Mouse (Mus musculus) granulocyte monocyte progenitor cell, adult 5-6 weeks (primary cell): ENCODE measurements around the gene Pttg1. TPM values are rescaled to one million over a fixed set of nuclear protein-coding genes. Genes with fewer than 3 reads are reported as not detected.

Experiments
- ATAC-seq: replicated peaks from 2 replicates; pipeline ENCODE4 v1.8.0; 2016; ENCODE audit warnings: mild to moderate bottlenecking, moderate TSS enrichment, inconsistent platforms; ENCODE audit not compliant: poor library complexity, severe bottlenecking
- total RNA-seq, 2 experiments: library from RNA; stranded (forward) in 1 of 2; stranded (reverse) in 1 of 2; fragments of 200-712, 200-1000 nt in 1 of 2; fragments of >200 nt in 1 of 2; fragmentation: Nextera tagmentation in 1 of 2; gene quantifications; 2 replicates each; pipeline ENCODE4 v1.2.3; 2014 to 2017

Pttg1 gene
- total RNA-seq, 2 experiments from 2014 or later: 58.6 to 90.6 TPM

DNA sequence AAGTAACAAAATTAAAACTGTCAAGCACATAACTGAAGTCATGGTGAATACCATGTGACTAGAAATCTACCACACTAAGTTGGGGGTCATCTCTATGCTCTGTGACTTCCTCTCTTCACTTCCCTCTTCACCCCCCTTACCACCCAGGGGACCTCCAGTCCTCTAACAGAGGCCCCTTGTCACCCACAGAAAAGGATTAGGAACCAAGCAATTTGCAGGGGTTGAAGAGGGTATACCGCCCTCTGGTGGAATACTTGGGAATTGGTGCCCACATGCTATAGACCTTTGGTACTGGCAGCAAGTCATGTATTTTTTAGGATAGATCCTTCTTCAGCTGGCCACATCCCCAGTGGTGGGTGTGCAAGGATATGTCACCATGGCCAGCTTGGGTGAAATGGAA is 14.6 kb downstream of the Pttg1 start:
- peak; percentile 99 for ATAC-seq

DNA sequence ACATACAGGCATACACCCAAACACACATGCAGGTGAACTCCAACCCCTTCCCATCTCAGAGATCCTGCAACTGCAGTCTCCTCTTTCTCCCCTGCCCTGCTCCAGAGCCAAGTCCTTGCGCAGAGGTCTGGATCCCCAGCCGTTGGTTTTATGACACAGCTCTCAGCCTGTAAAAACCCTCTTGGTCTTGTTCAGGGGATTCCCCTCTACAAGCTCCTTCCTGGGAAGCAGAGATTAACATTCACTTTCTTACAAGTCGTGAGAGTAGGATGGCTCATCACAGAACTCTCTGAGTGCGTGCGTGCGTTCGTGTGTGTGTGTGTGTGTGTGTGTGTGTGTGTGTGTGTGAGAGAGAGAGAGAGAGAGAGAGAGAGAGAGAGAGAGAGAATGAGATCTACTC is 15.8 kb downstream of the Pttg1 start:
- ATAC-seq: no peak

DNA sequence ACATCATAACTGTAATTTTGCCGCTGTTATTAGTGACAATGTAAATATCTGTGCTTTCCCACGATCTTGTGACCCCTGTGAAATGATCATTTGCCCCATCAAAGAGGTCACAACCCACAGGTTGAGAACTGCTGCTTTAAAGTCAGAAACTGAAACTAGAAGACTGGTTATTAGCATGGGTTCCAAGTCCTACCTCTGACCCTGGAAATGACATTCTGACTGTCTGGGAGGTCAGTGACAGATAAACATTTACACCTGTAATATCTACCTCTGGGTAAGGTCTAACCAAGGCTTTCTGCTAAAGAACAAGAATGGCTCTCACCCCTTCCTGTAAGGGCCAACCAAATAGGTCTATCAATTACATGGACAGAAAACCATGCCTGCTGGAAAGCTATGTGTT is 17.2 kb downstream of the Pttg1 start:
- ATAC-seq: no peak

- no peak for ATAC-seq
Observed at GRCm38 (mm10) chr11:43404150-43404807, 21.8 kb downstream of the Pttg1 start.

GRCm38 (mm10) chr11:43400131-43400530 is 25.9 kb downstream of the Pttg1 start:
- no peak for ATAC-seq

DNA sequence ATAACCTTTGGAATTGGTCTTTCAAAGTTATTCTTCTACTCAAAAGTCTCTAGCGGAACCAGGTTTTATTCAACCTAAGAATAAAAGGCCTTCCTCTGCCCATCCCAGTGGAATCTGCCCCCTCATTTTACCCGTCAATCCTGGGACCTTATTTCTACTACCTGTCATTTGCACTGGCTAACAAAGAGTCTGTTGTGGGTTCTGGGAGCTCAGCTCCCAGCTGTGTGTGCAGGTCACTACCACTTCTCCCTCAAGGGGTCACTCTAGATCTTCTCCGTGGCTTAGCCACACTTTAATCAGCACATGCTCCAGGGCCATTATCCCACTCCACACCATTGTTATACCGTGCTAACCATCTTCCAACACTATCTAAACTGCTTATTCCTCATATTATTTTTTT is 26.8 kb downstream of the Pttg1 start:
- peak; percentile 66 for ATAC-seq

DNA sequence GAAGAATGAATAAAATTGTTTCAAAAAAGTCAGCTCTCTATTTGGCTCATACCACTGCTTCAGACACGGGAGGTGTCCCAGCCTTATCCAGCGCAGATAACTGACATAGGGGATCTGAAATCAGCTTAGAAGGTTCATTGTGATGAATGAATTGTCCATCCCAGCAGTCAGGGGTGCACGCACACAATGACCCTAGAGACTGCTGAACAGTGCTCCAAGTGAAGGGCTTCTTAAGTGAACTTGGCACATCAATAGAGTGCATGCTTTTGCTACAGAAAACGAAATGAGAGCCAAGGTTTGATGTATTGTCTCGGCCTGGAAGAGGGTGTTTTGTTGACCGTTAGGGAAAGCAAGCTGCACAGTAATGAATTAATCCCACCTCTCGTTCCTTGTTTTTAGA is 29.4 kb downstream of the Pttg1 start:
- no peak for ATAC-seq

DNA sequence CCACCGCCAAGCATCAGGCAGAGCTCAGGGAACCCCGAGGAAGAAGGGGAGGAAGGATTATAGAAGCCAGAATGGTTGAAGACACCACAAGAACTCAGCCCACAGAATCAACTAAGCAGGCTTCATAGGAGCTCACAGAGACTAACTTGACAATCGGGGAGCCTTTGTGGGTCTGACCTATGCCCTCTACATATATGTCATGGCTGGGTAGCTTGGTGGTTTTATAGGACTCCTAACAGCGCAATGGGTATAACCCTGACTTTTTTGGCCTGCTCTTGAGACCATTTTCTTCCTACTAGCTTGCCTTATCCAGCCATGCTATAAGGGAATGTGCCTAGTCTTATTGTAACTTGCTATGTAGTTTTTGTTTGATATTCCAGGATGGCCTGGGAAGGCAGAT is 29.8 kb downstream of the Pttg1 start:
- no peak for ATAC-seq

GRCm38 (mm10) chr11:43395073-43395948 is 30.7 kb downstream of the Pttg1 start:
- peak; percentile 61 for ATAC-seq

DNA sequence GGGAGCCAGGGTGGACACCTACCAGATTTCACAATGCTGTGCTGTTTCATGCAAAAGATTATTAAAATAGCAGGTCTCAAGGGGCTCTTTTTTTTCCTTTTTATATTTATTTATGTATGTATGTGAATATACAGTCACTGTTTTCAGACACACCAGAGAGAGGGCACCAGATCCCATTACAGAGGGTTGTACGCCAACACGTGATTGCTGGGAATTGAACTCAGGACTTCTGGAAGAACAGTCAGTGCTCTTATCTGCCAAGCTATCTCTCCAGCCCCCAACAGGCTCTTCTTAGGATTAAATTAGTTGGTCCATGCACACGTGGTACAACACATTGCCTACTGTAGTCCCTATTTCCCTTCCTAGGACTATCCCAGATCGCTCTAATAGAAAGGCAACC is 32.7 kb downstream of the Pttg1 start:
- no peak for ATAC-seq

- ATAC-seq: no peak
Observed at GRCm38 (mm10) chr11:43392757-43393156, 33.3 kb downstream of the Pttg1 start.

GRCm38 (mm10) chr11:43389118-43389517 is 36.9 kb downstream of the Pttg1 start:
- ATAC-seq: no peak

DNA sequence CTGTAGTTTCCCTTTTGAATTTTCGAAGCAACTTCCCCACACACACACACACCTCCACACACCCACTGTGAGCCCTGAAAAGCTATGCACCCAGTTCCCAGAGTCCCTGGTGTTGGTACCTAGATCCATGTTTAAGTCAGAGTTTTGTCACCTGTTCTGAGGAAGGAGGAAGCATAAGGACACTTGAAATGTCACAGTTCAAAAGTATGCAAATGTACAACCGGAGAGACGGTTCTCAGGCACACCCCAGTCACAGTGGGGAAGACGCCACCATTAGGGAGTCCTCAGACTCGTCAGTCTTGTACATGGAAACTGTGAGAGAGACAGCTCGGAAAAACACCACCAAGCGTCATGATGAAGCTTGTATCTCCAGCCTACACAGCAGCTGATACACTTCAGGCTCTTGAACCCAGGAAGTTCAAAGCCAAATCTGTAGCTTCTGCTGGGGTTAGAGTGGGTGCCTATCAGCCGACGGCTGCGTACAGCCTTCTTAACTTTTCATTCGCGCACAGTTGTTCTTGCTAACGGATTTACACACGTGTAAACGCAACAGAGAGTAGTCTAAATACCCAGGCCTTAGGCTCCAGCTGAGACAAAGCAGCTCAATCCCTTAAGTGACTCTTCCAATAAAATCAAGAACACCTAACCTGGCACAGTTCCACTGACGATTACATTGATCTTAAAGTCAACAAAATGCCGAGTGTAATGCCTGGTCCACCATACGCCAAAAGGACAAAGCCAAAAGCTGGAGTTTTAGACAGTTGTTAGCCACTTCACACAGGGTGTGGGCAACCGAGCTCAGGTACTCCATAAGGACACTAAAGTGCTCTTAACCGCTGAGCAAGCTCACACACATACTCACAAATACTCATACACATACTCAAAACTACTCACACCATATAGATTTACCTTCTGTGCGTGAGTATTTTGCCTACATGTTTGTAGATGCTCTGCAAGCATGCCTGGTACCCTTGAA is 37.6 kb downstream of the Pttg1 start:
- no peak for ATAC-seq

- no peak for ATAC-seq
Observed at GRCm38 (mm10) chr11:43387004-43387880, 38.8 kb downstream of the Pttg1 start.

- peak; percentile 21 for ATAC-seq
Observed at GRCm38 (mm10) chr11:43385716-43386115, 40.3 kb downstream of the Pttg1 start.

DNA sequence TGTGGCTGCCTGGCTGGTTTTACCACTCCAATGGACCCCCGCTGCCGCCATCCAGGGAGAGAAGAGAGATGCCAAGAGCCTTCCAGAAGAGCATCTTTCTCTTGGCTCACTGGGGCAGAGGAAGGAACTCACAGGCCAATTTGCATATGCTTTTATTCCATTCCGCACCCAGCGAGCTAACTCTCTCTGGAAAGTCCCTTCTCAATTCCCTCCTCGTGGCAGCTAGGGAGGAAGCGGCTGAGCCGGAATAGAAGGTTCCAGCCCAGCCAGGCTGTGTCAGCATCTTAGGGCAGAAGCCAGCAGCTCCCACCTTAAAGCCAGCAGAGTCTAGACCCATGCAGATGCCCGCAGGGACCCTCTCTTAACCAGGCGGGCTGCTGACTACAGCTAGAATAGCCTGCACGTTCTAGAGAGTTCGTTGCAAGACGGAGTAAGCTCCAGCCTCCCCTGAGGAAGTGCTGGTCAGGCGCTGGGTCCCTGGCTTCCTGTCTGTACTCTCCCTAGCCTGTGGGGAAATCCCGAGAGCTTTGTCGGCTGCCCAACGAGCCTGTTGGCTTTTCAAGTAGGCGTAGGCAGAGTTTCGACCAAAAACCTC is 40.9 kb downstream of the Pttg1 start:
- peak; percentile 96 for ATAC-seq

DNA sequence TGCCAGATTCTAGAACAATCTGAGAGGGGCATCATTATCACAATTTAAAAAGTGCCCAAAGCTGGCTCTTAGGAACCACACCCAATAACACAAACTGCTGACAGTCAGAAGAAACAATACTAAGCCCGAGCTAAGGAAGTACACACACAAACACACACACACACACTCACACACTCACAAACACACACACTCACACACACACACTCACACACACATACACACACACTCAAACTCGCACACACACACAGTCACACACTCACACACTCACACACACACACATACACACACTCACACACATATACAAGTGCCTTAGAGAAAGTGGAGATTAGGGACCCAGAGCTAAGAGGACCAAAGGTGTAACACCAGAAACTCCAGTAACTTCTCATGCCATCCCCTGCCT is 42.5 kb downstream of the Pttg1 start:
- no peak for ATAC-seq

DNA sequence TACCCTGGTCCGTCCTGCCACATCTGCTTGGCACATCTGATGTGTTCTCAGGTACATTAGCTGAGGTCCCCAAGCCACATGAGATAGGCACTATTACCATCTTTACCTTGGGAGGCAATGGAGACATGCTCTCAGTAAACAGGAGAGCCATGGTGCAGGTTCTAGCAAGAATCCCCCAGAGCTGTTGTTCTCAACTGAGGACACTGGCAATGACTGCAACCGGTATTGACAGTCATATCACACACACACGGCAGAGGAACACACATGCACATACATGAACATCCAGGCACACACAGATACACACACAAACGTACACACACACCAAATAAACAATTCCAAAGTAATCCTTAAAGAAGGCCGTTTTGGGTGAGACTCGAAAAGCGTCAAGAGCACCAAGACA is 45.1 kb downstream of the Pttg1 start:
- ATAC-seq: no peak

DNA sequence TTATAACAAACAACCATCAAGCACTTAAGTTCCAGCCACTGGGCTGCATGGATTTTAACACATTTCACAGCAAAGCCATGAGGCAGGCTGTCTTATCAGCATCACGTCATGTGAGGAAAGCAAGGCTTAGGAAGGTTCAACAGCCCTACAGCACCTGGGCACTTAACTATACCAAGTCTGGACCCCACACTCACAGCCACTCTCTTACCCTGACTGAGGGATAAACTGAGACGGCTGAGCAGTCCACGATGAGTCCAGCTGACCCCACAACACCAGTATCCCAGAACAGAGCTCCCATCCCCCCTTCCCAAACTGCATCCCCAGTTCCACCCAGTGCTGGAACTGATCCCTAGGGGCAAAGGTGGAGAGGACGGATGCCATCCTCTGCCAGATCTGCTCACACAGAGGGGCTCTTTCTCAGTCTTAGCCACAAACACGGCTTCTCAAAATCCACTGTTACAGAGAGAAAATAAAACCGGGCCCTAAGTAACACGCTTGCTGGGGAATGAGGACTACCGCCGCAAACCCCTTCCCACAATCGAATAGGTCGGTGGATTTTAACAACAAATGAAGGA is 46.1 kb downstream of the Pttg1 start:
- no peak for ATAC-seq
